In the genomic region with DNA sequence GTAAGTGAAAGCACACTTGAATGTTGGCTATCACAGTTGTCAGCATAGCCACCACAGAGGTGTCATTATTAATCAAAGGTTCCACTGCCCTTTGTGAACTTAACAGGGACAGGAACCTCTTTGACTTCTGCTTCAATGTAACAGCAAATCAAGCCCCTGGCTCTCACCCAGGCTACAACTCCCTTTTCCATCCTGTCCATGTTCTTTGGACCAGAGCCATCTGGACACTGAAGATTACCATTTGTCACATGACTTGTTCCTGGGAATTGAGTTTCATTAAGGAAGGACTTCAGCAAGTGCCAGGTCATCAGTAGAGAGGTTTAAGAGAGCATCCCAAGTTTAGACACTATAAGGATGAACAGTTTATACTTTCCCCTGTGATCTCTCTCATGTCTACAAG, we compare ENCODE assay signal across 12 mouse cellular contexts. TPM values are rescaled to one million over a fixed set of nuclear protein-coding genes. Genes with fewer than 3 reads are reported as not detected.
DNase-seq lines count a peak whose midpoint lies in the region; ATAC-seq and TF ChIP-seq lines count a peak whose summit lies in the region.
"Had no signal": no experiment of that assay in that cellular context is flagged by ENCODE, and none has a peak within 500 bp of the region (broad histone marks: within the 10 kb centered on the region; RNA-seq: fewer than 3 reads in every experiment).

No protein-coding gene starts in this region.

- H3K27ac ChIP-seq in heart, adult 2 months: no peak overlapping the region; the same call in 1 of the 2 replicates
- H3K27ac ChIP-seq in heart, embryonic 10.5 days: no peak overlapping the region
- H3K27ac ChIP-seq in lung, embryonic 14.5 days (ENCODE audit: low read depth): no peak overlapping the region
- H3K27ac ChIP-seq in neural tube, embryonic 15.5 days (replicated peaks): no peak overlapping the region
- H3K27ac ChIP-seq: embryonic facial prominence, embryonic 10.5 days; limb, embryonic 15.5 days; midbrain, embryonic 10.5 days had no signal

- peak; percentile 44; the same call in 1 of the 2 replicates for TF ChIP-seq POLR2A in heart, adult 2 months (IDR thresholded peaks at IDR 0.05; ENCODE audit: insufficient read depth, low read depth, low read length)

- TF ChIP-seq CTCF in heart, adult 2 months (IDR thresholded peaks at IDR 0.05): no peak
- TF ChIP-seq CTCF in lung, embryonic 14.5 days (IDR thresholded peaks at IDR 0.05; ENCODE audit: low read depth): no peak

- peaks cover 18% of the 10 kb centered on the region for H3K4me1 ChIP-seq in heart, adult 2 months (ENCODE audit: control insufficient read depth, insufficient read depth, low read length)
- H3K4me1 ChIP-seq in heart, embryonic 10.5 days: peaks cover 25% of the 10 kb centered on the region
- H3K4me1 ChIP-seq in lung, embryonic 14.5 days (ENCODE audit: insufficient read depth): peaks cover 26% of the 10 kb centered on the region
- peaks cover 7% of the 10 kb centered on the region; the same call in 1 of the 2 replicates for H3K4me1 ChIP-seq in neural tube, embryonic 15.5 days
- H3K4me1 ChIP-seq: limb, embryonic 15.5 days had no signal

- H3K4me2 ChIP-seq in lung, embryonic 14.5 days: no peak overlapping the region
- no peak overlapping the region for H3K4me2 ChIP-seq in neural tube, embryonic 15.5 days
- H3K4me2 ChIP-seq: limb, embryonic 15.5 days had no signal

- H3K9ac ChIP-seq in heart, adult 2 months (ENCODE audit: low read depth, low read length): no peak overlapping the region
- no peak overlapping the region for H3K9ac ChIP-seq in lung, embryonic 14.5 days
- H3K9ac ChIP-seq in neural tube, embryonic 15.5 days (replicated peaks): no peak overlapping the region
- H3K9ac ChIP-seq: limb, embryonic 15.5 days had no signal

- ATAC-seq in lung, embryonic 14.5 days (ENCODE audit: insufficient read depth): no peak
- ATAC-seq in erythroid progenitor cell, adult 5-6 weeks (replicated peaks; ENCODE audit: low FRiP score, poor library complexity, severe bottlenecking): no peak
- no peak for ATAC-seq in neural tube, embryonic 15.5 days (ENCODE audit: low FRiP score)
- ATAC-seq: inflammation-experienced regulatory T-cells, adult 6 months had no signal

- TF ChIP-seq EP300 in heart, adult 2 months (IDR thresholded peaks at IDR 0.05; ENCODE audit: insufficient read depth, low read depth, low read length): peak; percentile 81

- peak; percentile 38 to 71 for DNase-seq in heart, adult 2 months
- DNase-seq in heart, embryonic 10.5 days (ENCODE audit: low spot score): no peak
- DNase-seq in adrenal gland, postnatal 14 days: peak; percentile 61
- DNase-seq in heart, adult 9 months (ENCODE audit: low spot score in 2 of 2): peak; percentile 79 to 86
- peak; percentile 83 for DNase-seq in lung, embryonic 14.5 days
- DNase-seq in frontal cortex, postnatal 36 days (ENCODE audit: low spot score in 2 of 2): no peak

- H3K4me3 ChIP-seq in heart, adult 2 months: no peak overlapping the region
- no peak overlapping the region for H3K4me3 ChIP-seq in heart, embryonic 10.5 days
- no peak overlapping the region for H3K4me3 ChIP-seq in lung, embryonic 14.5 days (ENCODE audit: low read depth, low read length)
- no peak overlapping the region for H3K4me3 ChIP-seq in neural tube, embryonic 15.5 days (replicated peaks)
- H3K4me3 ChIP-seq: embryonic facial prominence, embryonic 10.5 days; limb, embryonic 15.5 days; midbrain, embryonic 10.5 days had no signal

- peaks cover 20% of the 10 kb centered on the region for H3K36me3 ChIP-seq in heart, adult 2 months (ENCODE audit: control insufficient read depth, insufficient read depth, low read length)
- no peaks in the 10 kb centered on the region for H3K36me3 ChIP-seq in heart, embryonic 10.5 days
- H3K36me3 ChIP-seq in lung, embryonic 14.5 days (ENCODE audit: insufficient read depth): no peaks in the 10 kb centered on the region
- H3K36me3 ChIP-seq in neural tube, embryonic 15.5 days: no peaks in the 10 kb centered on the region
- H3K36me3 ChIP-seq: embryonic facial prominence, embryonic 10.5 days; limb, embryonic 15.5 days; midbrain, embryonic 10.5 days had no signal

- intact Hi-C loops in heart, adult 2 months (cut with DNase I): no loop called here

- no peaks in the 10 kb centered on the region for H3K27me3 ChIP-seq in heart, adult 2 months (ENCODE audit: control insufficient read depth, insufficient read depth, low read length)
- H3K27me3 ChIP-seq in heart, embryonic 10.5 days (ENCODE audit: insufficient read depth, poor library complexity, severe bottlenecking): no peaks in the 10 kb centered on the region
- no peaks in the 10 kb centered on the region for H3K27me3 ChIP-seq in lung, embryonic 14.5 days (ENCODE audit: insufficient read depth, low read length)
- no peaks in the 10 kb centered on the region for H3K27me3 ChIP-seq in neural tube, embryonic 15.5 days (replicated peaks)
- H3K27me3 ChIP-seq: limb, embryonic 15.5 days had no signal

- H3K79me2 ChIP-seq in heart, adult 2 months (replicated peaks; ENCODE audit: control insufficient read depth, insufficient read depth, low read length): no peaks in the 10 kb centered on the region

- no peaks in the 10 kb centered on the region for H3K9me3 ChIP-seq in heart, embryonic 10.5 days
- no peaks in the 10 kb centered on the region for H3K9me3 ChIP-seq in lung, embryonic 14.5 days (ENCODE audit: low read depth, low read length)
- H3K9me3 ChIP-seq in neural tube, embryonic 15.5 days (replicated peaks): no peaks in the 10 kb centered on the region
- H3K9me3 ChIP-seq: embryonic facial prominence, embryonic 10.5 days; limb, embryonic 15.5 days; midbrain, embryonic 10.5 days had no signal

RNA-seq across cellular contexts. Expression of a gene that starts 44.5 kb away (rescaled TPM):
- 10 to 100 TPM; 17.1 to 41.4 TPM for total RNA-seq in heart, adult 2 months (2021)
- polyA plus RNA-seq in heart, adult 2 months (2012; rRNA removed): 1.8 and 30.9 TPM in 2 replicates
- polyA plus RNA-seq in heart, embryonic 10.5 days (2016; fragmentation: Nextera tagmentation; extraction: Ambion mirVana): 2.3 and 2.7 TPM in 2 replicates
- total RNA-seq in adrenal gland, postnatal 14 days (2021): 3.3 and 4.2 TPM in 2 replicates
- polyA plus RNA-seq in lung, embryonic 14.5 days (2014; fragmentation: Nextera tagmentation; extraction: Ambion mirVana): 1.6 and 2.2 TPM in 2 replicates
- total RNA-seq in erythroid progenitor cell, adult 5-6 weeks (2015; ENCODE audit: low replicate concordance): not detected in 2 replicates
- total RNA-seq in erythroid progenitor cell, adult 5-6 weeks (2017; ENCODE audit: low replicate concordance): not detected in 2 replicates
- 10.2 and 11.6 TPM in 2 replicates for polyA plus RNA-seq in neural tube, embryonic 15.5 days (2015; fragmentation: Nextera tagmentation; extraction: Ambion mirVana)

Comparison
In these comparisons a context has a peak if more than half of its experiments do, and no peak if none do; other contexts are left out.
1. DNase-seq: peak in heart, adult 2 months (2 of 2), adrenal gland, postnatal 14 days (single experiment), heart, adult 9 months (2 of 2) and lung, embryonic 14.5 days (single experiment); none in heart, embryonic 10.5 days (single experiment) and frontal cortex, postnatal 36 days (0 of 2).